Mouse (Mus musculus) thymus, postnatal 25 days (tissue): Measurements from ENCODE around the gene Lims1.

Source experiments
- DNase-seq: peaks from one replicate; pipeline ENCODE4 v3.0.0; 2022

Lims1 gene

GRCm38 (mm10) chr10:58351670-58352069, 28.4 kb downstream of the Lims1 start:
- DNase-seq = no peak

- DNase-seq = no peak
Observed at GRCm38 (mm10) chr10:58352364-58352763, 29.1 kb downstream of the Lims1 start.

- DNase-seq = no peak
Observed at GRCm38 (mm10) chr10:58354561-58354960, 31.3 kb downstream of the Lims1 start.

- no peak for DNase-seq
Observed at GRCm38 (mm10) chr10:58356460-58356859, 33.2 kb downstream of the Lims1 start.

GRCm38 (mm10) chr10:58359123-58359522, 35.9 kb downstream of the Lims1 start:
- DNase-seq = peak; percentile 45

GRCm38 (mm10) chr10:58359952-58360351, 36.7 kb downstream of the Lims1 start:
- no peak for DNase-seq

- no peak for DNase-seq
Observed at GRCm38 (mm10) chr10:58362745-58363144, 39.5 kb downstream of the Lims1 start.

GRCm38 (mm10) chr10:58364770-58365515, 41.7 kb downstream of the Lims1 start:
- DNase-seq = no peak

GRCm38 (mm10) chr10:58368791-58369706, 45.8 kb downstream of the Lims1 start:
- no peak for DNase-seq

- DNase-seq = no peak
Observed at GRCm38 (mm10) chr10:58369707-58370093, 46.4 kb downstream of the Lims1 start.

- peak; percentile 29 for DNase-seq
Observed at GRCm38 (mm10) chr10:58370143-58370542, 46.9 kb downstream of the Lims1 start.

- DNase-seq = no peak
Observed at GRCm38 (mm10) chr10:58370559-58370958, 47.3 kb downstream of the Lims1 start.

GRCm38 (mm10) chr10:58371279-58371842, 48.1 kb downstream of the Lims1 start:
- peak; percentile 54 for DNase-seq

GRCm38 (mm10) chr10:58372430-58373030, 49.3 kb downstream of the Lims1 start:
- DNase-seq = no peak

- no peak for DNase-seq
Observed at GRCm38 (mm10) chr10:58373829-58374228, 50.6 kb downstream of the Lims1 start.

GRCm38 (mm10) chr10:58377592-58378197, 54.4 kb downstream of the Lims1 start:
- peak; percentile 61 for DNase-seq

GRCm38 (mm10) chr10:58378380-58378779, 55.1 kb downstream of the Lims1 start:
- DNase-seq = no peak

- no peak for DNase-seq
Observed at GRCm38 (mm10) chr10:58379699-58380098, 56.4 kb downstream of the Lims1 start.

- no peak for DNase-seq
Observed at GRCm38 (mm10) chr10:58381904-58382303, 58.6 kb downstream of the Lims1 start.

GRCm38 (mm10) chr10:58382621-58383101, 59.4 kb downstream of the Lims1 start:
- no peak for DNase-seq

GRCm38 (mm10) chr10:58383282-58383681, 60.0 kb downstream of the Lims1 start:
- no peak for DNase-seq

GRCm38 (mm10) chr10:58383761-58384160, 60.5 kb downstream of the Lims1 start:
- no peak for DNase-seq

GRCm38 (mm10) chr10:58385629-58386028, 62.4 kb downstream of the Lims1 start:
- DNase-seq = no peak
